Mouse (Mus musculus): ENCODE measurements around the gene Ndfip2.
A peak's percentile ranks its signal among the peaks of the same experiment; 100 is the strongest.

Gene Ndfip2

DNA sequence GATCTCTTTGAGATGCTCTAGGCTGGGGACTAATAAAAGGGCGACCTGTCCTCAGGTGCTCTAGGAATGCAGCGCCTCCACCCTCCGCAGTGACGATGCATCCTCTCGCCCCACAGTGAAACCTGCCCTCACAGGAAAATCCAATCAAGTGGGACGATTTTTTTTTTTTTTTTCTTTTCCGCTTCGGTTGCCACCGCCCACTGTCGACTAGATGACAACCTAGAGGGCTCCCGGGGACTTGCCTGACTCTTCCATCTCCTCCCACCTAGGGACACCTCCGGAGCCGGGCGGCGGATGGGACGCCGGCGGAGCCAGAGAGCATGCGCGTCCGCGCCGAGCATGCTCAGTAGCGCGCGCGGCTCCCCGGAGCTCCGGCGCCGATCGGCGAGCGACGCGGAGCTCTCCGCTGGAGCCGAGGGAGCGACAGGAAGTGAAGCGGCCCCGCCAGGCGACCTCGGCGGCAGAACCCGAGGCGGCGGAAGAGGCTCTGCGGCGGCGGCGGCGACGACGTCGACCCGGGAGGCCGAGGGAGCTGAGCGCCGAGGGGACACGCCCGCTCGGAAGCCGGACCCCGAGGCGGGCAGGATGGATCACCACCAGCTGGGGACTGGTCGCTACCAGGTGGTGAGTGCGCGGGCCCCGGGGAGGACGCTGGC is at the start of gene Ndfip2:
Gene Ndfip2 (plus strand): TSS at position 195 of the 656 bp plus-strand sequence.
- peak; percentile 72 to 78 for DNase-seq (ENCODE audit: low spot score in 2 of 2)

DNA sequence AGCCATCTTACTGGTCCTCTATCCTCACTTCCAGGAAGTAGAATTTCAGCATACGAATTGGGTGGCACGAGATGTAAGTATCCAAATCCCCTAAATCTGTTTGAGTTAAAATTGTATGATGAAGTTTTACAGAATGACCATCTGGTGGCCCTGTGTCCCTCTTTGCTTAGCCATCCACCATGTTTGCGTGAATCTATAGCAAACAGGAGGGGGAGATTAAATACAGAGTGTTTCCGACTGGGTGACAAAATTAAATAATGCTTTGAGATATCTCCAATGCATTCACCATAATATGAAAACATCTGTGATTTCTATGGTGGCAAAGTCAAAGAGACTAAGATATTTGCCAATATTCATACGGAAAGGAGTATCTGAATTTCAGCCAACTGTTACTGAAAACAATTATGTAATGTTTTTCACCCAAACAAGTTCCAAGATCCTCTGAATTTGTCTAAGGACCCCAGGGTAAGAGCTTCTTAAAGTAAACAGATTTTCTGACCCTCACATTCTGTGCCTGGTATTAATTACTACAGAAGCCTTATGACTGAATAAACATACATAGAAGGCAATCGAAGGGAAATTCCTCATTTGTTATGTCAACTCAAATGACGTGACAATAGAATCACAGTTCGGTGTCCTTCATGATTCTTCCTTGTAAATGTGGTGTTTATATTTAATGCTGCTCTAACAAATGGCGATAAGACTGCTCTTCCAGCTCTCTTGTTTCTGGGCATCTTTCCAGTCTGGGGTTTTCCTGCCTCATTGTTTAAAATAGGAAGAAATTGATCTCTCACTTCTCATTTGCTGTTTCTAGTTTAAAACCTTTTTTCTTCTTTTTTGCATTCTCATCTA is 38.6 kb upstream of the Ndfip2 start:
- DNase-seq (ENCODE audit: low spot score in 2 of 2) = no peak

DNA sequence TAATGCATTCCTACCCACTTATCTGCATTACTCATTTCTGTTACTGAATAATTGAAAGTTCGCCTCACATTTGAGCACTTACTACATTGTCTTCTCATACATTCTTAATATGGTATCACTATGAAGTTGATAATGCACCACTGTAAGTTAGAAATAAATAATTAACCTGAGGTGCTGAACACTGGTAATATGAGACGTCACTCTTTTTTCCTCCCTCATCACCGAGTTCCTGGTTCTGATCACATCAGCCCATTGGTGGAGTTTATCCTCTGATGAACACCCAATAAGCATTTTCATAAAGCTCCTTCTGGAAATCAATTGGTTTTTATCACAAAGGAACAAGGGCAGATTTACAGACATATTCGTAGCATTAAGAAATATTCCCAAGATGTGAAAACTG is 36.1 kb upstream of the Ndfip2 start:
- no peak for DNase-seq (ENCODE audit: low spot score in 2 of 2)

DNA sequence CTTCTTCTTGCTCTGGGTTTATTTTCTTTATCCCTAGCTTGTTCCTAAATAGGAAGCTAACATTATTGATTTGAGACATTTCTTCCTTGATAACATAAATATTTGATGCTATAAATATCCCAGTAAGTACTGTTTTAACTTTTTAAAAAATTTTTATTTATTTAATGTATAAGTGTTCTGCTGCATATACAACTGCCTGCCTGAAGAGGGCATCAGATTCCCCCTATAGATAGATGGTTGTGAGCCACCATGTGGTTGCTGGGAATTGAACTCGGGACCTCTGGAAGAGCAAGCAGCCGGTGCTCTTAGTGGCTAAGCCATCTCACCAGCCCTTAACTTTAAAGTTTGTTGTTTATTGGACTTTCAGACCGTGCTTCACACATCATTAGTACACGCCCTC is 32.6 kb upstream of the Ndfip2 start:
- DNase-seq (ENCODE audit: low spot score in 2 of 2) = no peak

DNA sequence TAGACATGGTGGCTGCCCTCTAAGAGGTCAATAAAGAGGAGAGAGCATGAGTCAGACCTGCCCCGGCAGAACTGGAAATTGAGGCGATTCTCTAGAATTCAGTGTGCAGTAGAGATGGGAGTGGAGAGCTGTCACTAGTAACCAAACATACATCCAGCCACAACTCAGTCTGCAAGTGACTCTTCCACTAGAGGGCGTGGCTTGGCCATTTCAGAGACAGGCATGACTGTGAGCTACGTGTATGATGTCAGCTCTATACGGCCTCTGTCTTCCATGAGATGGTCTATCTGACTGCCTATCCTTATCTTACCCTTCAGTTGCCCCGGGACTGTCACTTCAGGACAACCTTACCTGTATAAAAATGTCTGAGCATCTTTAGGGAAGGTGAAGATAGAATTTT is 26.0 kb upstream of the Ndfip2 start:
- peak in 1 of 2 experiments; percentile 9 for DNase-seq (ENCODE audit: low spot score in 2 of 2)

DNA sequence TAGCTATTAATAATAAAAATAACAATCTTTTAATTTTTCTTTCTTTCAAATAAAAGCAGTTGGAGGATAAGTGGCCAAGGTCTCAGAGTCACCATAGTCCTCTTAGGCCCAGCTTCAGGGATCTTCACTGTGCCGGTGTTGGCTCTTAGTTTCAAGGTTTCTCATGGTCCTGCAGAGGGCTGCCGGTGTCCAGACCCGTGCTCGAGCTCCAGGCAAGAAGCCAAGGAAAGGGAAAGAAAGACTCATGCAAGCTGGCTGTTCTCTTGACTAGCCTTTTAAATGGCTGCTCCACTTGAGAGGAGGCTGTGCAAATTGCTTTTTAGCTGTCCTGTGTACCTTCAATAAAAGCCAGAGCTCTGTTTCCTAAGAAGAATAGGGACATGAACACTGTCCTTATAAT is 21.8 kb upstream of the Ndfip2 start:
- DNase-seq (ENCODE audit: low spot score in 2 of 2) = no peak

DNA sequence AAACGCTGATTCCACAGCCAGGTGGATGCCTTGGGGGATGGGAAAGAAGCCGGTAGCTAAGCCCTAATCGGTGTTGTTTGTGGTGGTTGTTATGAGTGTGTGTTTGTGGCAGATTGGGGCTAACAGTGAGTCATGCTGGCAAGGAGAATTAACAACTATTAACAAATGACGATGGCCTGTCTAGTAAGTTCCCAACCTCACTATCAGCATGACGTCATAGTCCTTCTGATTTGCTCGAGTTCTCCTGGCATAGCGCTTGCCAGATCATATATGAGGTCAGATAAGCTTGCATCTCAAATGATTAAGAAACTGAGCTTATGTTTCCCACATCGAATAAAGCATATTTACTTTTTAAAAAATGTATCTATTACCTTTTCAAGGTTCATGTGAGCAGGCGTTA is 20.6 kb upstream of the Ndfip2 start:
- DNase-seq (ENCODE audit: low spot score in 2 of 2) = no peak

DNA sequence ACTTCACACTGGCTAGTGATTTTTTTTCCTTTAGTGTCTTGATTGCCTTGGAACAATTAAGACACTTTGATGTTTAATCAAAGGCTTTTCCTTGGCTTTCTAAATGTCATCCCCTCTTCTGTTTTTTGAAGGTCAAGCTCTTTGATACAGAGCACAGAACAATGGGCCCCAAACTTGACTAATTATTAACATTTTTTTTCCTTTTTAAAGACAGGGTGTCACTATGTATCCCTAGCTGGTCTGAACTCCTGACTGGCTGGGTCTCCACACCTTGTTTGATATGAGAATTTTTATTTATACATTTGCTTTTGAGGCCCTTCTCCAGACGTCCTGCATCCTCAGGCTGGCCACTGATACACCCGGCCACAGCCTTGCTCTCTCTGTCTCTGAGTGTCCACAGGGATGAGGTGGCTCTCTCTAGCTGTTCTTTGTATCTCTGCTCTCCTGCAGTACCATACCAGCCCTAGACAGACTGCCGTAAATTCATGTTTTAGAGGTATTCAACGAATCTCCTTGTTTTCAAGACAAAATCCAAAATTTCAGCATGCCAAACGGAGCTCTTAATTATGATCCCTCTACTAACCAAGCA is 19.8 kb upstream of the Ndfip2 start:
- no peak for DNase-seq (ENCODE audit: low spot score in 2 of 2)

DNA sequence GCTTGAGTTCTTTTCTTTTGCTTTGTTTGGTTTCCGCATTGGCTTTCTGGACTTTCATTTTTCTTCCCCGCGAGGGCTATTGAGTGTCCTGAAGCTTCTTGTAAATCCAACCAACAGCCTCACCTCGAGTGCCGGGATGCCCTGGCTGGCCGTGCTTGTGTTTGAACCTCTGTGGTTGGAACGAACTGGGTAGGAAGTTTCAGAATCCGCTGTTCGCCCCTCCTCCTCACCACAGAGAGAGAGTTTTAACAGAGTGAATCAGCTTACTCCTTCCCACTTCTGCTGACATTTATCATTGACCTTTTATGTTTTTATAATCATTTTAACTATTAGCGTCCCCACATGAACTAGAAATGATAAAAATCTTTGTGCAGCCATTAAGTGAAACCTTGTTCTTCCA is 18.3 kb upstream of the Ndfip2 start:
- DNase-seq (ENCODE audit: low spot score in 2 of 2) = no peak

DNA sequence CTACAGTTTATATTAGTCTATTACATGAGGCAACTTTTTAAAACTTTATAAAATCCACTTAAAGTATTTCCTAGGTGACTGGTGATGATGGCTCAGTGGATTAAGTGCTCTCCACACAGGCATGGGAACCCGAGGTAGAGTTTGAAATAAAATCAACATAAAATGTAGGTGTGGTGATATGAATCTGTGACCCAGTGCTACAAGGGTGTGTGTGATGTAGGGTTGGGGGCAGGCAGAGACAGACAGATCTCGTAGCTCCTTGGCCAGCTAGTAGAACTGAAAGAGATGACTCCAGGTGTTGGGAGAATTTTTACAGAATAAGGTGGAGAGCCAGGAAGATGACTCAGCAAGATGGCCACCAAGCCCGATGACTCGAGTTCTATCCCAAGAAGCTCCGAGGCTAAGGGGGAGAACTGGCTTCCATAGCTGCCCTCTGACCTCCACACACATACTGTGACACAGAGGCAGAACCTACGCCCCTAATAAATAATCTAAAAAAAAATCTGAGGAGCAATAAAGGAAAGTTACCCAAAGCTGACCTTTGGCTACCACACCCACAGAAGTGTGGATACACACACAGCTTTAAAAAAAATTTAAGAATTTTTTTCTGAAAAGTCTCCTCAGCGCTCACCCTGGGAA is 14.4 kb upstream of the Ndfip2 start:
- DNase-seq (ENCODE audit: low spot score in 2 of 2) = no peak

DNA sequence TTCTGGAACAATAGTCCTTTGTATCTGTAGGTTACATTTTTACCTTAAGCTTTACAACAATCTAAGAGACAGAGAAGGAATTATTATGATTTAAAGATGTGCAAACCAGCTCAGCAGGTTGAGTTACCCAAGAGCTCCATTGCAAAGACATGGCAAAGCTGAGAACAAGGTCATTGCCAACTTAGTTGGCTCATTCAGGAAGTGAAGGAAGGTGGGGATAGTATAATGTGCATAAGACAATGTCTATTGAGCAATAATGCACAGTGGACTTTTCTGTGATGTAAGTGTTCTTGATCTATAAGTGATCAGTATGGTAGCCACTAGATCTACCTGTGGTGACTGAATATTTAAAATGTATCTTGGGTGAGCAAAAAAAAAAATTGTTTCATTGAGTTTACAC is 7.3 kb upstream of the Ndfip2 start:
- DNase-seq (ENCODE audit: low spot score in 2 of 2) = no peak

DNA sequence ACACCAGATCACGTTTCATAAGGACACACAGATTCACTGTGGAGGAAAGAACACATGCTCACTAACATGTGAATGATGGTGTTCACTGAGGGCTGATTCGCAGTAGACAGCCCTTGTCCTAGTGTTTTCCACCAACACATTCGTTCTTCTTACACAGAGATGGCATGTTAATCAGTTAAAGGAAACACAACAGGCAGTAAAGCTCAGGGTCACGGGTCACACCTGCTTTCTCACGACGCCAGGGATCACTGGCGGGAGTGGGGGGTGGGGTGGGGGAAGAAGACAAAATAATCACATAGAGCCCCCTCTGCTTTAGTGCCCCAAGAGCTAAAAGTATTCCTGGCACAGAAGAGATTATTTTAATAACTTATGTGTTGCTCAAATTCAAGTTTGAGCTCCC is 5.1 kb upstream of the Ndfip2 start:
- no peak for DNase-seq (ENCODE audit: low spot score in 2 of 2)

DNA sequence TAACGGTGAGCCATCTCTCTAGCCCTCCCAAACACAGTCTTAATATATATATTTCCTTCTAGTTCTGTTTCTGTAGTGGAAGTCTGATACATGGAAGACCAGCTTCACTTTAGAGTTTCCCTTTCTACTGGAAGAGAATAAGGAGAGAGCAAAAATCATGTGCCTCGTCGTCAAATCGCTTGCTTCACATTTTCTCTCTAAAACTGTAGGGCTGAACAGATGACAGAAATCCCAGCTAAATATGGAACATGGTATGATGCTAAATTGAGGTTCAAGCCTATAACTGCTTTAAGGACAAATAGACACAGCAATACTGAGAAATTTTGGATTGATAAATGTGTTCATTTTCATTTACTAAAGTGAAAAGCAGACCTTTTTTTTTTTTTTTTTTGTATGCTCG is 4.0 kb upstream of the Ndfip2 start:
- no peak for DNase-seq (ENCODE audit: low spot score in 2 of 2)

DNA sequence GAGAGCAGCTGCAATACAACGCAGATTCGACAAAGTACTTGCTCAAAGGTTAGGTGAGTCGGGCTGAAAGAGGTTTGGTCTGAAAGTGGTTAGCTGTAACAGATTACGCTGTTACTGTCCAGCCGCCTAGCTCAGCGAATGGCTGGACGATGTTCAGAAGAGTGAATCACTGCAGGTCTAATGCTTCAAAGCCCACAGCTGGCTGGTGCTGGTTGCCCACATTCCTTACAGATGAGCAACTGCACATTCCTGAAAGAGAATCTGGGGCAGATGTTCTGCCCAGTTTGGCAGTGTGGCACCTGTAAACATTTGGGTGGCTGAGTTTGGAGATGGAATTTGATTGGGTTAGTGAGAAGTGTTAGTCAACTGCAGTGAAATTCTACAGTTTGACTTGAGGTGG is 2.8 kb upstream of the Ndfip2 start:
- no peak for DNase-seq (ENCODE audit: low spot score in 2 of 2)

DNA sequence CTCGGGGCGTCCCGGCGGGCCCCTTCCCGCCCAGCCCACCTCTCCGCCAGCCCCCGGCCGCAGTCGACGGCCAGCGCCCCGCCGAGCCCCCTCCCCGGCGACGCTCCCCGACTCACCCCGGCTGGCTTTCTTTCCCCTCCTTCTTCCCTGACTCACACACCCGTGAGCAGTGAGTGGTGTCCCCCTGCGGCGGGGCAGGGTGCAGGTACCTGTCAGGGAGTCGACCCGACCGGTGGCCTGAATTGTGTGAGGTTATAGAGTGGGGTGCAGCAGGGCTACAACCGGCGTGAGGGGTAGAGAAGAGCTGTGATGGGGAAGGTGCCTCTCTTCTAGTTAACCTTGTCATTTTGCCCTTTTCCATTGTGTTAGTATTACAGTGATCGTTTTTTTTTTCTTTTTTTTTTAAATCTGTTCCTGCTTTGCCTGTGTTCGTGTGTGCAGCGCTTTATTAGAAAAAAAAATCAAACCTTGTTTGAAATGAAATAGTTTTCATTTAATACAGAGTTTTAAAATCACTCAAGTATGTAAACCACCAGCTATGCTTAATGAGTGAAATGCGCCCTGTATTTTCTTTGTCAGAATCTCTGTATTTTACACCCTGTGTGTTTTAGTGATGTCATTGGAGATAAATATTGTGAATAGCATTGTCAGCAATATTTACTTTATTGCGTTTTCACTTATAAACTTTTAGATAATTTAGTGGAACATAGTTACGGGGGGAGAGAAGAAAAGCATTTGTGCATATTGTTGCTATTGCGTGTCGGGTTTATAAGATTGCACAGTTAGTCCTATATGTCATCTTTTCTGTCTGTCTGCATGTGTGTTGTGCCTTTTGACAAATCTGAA is 885 bp downstream of the Ndfip2 start:
- peak; percentile 22 to 48 for DNase-seq (ENCODE audit: low spot score in 2 of 2)

DNA sequence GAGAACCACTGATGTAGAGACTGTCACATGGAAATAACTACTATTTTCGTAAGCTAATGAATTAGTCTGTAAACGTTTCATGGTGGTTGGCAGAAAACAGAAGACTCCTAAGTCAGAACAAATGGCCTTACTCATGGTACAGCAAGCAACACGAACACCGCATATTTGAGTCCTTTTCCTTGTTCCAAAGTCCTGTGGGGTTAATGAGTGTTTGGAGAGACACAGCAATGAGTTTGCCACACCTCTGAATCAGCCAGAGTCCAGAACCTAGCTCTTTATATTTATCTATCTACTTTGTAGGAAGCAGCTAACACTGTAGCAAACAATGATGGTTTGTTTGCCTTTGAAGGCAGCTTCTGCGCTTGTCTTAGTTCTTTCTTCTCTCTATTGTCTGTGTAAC is 4.5 kb downstream of the Ndfip2 start:
- no peak for DNase-seq (ENCODE audit: low spot score in 2 of 2)

DNA sequence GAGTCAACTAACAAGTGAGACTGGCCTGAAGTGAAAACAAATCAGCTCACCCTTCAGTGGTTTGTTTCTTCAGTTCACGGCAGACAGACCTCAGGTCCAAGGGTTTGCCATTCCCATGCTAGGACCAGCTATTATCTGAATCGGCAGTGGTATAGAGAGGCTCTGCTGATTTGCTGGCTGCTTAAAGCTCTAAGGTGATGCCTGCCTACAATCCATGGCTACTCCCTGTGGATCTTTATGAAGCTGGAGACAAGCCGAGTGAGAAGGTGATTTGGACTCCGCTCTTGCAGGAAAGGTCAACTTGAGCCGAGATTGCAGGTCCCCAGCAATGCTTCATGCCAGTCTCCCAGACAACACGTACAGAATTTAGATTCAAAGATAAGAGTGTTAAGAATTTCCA is 8.7 kb downstream of the Ndfip2 start:
- no peak for DNase-seq (ENCODE audit: low spot score in 2 of 2)

DNA sequence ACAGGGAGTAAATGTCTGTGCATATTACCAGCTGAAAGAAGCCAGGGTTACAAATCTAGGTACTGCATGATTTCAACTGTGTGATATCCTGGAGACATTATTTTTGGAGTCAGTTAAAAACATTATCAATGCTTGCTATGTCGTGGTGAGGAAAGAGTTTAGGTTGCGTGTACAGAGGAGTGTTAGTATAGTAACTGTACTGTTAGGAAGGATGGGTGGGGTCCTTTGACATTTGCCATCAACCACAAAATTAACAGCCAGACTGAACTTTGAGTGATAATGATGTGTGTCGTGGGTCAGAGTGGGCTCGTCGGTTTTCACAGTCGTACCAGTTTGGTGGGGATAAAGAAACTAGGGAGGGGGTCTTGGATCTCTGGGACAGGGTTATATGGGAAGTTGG is 13.7 kb downstream of the Ndfip2 start:
- DNase-seq (ENCODE audit: low spot score in 2 of 2) = no peak

DNA sequence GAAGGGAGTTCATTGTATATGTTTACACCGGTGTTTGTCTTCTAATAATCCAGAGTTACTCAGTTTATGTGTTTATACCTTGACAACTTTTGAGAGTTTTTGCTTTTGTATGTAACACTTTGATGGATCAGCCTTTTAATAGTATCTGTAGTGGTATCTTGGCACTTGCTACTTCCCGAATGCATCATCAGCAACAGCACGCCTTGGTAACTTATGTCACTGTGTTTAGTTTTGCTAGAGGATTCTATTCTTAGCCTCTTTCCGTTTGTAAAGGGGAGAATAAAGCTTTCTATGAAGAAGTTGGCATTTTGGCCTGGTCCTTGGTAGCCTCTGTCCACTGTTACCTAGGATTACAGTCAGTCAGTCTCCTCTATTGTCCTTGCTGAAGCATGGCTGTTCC is 14.2 kb downstream of the Ndfip2 start:
- DNase-seq (ENCODE audit: low spot score in 2 of 2) = no peak

DNA sequence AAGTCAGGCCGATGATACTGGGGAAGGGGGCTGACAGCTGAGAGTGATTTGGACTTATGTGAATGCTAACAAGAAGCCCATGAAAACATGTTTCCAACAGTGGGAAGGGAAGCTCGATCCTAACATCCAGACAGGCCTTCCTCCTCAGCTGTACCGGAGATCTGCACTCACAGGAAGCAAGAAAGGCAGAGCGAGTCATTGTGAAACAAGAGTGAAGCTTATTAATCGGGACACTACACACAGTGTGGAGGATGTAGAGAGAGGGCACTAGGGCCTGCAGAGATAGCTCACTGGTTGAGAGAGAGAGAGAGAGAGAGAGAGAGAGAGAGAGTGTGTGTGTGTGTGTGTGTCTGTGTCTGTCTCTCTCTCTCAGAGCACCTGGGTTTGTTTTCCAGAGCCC is 16.8 kb downstream of the Ndfip2 start:
- no peak for DNase-seq (ENCODE audit: low spot score in 2 of 2)

DNA sequence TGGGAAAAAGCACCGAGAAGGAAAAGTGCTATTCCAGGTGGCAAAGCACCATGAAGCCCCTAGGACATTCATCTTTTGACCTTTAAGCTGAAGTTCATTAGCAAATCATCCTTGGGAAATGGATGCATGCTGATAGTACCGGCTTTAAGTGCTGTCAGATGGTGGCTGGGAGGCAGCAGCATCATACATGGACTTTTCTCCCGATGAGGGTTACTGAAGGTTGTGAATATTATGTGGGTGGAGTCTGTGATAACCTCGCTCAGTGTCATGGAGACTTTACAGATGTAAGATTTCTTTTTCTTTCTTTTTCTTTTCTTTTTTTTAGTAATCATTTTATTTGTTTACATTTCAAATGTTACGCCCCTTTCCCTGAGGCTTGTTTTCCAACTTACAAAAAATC is 18.9 kb downstream of the Ndfip2 start:
- DNase-seq (ENCODE audit: low spot score in 2 of 2) = no peak

DNA sequence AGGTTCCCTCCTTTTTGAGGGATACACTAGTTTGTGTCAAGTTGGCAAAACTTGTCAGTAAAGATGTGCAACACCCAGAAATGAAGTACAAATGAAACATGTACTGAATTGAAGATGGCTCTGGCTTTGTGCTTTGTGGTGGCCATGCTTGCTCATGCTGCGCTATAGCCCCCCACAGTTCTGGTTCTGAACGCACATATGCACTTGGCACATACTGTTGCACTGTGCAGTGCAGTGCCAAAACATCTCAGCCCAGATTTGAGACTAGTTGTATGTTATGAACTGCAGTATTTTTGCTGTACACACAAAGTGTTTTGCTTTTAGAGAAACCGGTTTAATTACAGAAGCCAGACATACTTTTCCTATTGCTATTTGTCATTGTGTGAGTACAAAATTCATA is 25.7 kb downstream of the Ndfip2 start:
- no peak for DNase-seq (ENCODE audit: low spot score in 2 of 2)
